Mouse (Mus musculus) olfactory bulb, adult 2 months (tissue): Measurements from ENCODE around the gene Plagl2.

Experiments
- CTCF ChIP-seq: fragments of 200-500 bp; IDR thresholded peaks from 2 replicates; pipeline ENCODE4 v1.5.1; 2012; ENCODE audit warnings: low read depth, mild to moderate bottlenecking, low read length, moderate library complexity; ENCODE audit not compliant: insufficient read depth
- POLR2A ChIP-seq: fragments of 200-500 bp; IDR thresholded peaks from 2 replicates; pipeline ENCODE4 v1.6.1; 2012; ENCODE audit warnings: mild to moderate bottlenecking, low read depth, low read length, moderate library complexity; ENCODE audit not compliant: insufficient read depth

- TF ChIP-seq POLR2A = no peak
- no peak for TF ChIP-seq CTCF
Measured at GRCm38 (mm10) chr2:153211451-153211850, 29.8 kb downstream of the Plagl2 start.
